Mouse (Mus musculus) cerebellum, postnatal 4 days (tissue): ENCODE measurements around the gene BC005537.

Experiments
- DNase-seq, 2 experiments: peaks; one replicate each; pipeline ENCODE4 v3.0.0; 2022; ENCODE audit warnings: low spot score in 2 of 2, mixed read lengths in 1 of 2

Gene BC005537

GRCm38 (mm10) chr13:24841702-24842101 lies 40.2 kb downstream of the BC005537 start:
- no peak for DNase-seq

GRCm38 (mm10) chr13:24844983-24845955 lies 43.8 kb downstream of the BC005537 start, which contains the start of gene D130043K22Rik:
TSS of gene D130043K22Rik (plus strand) at chr13:24845135.
- DNase-seq, result peak in 1 of 2 experiments; percentile 46

GRCm38 (mm10) chr13:24849318-24849717 lies 47.9 kb downstream of the BC005537 start:
- DNase-seq, result no peak

DNA sequence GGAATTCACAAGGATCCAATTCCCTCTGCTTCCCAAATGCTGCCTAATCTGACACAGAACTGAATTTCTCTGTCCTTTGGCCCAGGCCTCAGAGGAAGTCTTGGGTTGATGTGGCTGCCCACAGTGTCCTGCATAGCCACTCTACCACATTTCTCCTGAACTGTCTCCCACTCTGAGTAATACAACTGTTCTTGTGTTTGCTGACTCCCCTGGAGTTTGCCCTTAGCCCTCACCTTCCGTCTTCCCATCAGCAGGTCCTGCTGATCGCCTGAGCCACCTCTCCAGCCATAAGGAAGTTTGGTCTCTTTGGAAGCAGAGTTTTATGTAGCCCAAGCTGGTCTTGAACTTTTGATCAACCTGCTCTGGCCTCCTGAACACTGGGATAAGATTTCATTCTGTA lies 50.5 kb downstream of the BC005537 start:
- no peak for DNase-seq

DNA sequence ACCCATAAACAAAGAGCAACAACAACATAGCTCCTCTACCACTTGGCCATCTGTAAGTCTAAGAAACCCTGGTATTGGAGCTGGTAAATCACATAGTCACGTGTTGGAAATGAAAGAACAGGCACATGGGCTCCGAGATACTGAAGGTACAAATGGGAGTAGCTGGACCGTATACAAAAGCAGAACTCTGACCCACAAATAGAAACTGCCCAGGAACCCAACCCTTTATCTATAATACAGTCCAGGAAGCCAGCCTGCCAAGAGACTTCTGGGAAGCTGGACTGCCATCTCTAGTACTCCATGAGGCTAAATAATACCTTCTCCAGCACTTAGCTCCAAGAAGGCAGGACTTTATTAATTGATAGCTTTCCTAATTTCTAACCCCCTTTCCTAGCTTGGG lies 51.1 kb downstream of the BC005537 start:
- DNase-seq, result no peak

DNA sequence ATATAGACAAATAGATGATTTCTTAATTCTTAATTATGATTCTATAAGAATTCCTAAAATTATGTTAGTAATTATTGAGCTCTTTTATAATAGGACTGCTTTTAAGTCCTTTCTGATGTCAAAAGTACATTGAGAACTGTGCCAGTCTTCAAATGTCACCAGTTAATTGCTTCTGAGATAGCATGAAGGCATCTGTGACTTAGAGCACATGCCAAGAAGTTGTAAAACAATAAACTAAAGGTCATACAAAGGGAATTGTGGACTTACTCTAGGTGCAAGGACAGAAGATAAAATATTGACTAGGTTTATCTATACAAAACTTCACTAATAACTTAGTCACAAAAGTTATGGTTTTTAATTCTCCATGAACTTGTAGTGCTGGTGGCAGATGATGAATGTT lies 57.7 kb downstream of the BC005537 start:
- DNase-seq, result no peak

DNA sequence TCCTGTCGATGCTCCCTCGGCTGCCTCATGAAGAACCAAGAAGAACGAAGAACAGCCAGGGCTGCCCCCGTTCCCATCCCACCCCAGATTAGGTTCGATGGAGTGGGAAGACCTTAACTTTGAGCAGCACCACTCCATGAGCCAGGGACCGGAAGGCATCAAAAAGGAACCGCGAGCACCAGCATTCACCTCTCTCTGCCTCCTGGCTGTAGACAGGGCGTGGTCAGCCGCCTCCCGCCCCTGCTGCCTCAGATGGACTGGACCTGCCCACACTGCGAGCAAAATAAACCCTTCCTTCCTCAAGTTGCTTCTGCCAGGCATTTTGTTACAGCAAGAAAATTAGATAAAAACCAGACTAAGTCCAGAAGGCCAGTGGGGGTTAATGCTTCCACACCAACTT lies 59.6 kb downstream of the BC005537 start:
- DNase-seq, result no peak

- DNase-seq, result no peak
These were observed 60.6 kb downstream of the BC005537 start for GRCm38 (mm10) chr13:24862021-24862420.

- DNase-seq, result peak in 1 of 2 experiments; percentile 20
These were observed 61.1 kb downstream of the BC005537 start for GRCm38 (mm10) chr13:24862520-24862919.
